Mouse (Mus musculus): ENCODE measurements at regions not wholly inside any gene's neighbourhood (a gene's known extent, or its start where the extent isn't known, plus 50 kb on each side); places are given as distances from the start of the nearest gene placed in this dataset.

DNA sequence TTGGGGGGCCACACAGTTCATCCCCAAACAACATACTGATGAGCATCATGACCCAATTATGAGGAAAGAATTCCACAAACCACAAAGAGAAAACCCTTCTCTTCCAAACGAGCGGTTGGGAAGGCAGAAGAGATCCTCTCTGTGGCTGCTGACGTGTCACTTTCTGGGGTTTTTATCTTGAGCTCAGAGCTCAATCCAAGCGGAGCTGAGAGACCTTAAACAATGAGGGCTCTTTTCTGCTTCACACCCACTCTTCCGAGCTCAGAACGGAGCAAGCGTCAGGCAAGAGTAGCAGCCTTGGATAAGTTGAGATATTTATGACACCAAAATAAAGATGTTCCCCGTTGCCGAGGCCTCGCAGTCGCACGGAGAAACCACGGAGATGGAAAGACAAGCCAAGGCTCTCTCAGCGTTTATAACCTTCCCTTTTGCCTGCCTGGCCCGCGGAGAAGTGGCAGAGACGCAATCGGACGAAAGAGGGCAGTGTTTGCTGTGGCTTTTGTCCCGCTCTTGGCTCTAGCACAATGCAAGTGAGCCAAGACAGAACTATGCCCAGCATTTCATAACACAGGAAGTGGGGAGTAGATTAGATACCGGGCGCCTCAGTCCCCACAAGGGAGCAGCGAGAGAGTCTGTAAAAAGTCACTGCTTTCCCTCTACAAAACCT lies 100.7 kb downstream of the Chic2 start:
- peak; percentile 26 to 69 for DNase-seq (ENCODE audit: low spot score in 2 of 2)

DNA sequence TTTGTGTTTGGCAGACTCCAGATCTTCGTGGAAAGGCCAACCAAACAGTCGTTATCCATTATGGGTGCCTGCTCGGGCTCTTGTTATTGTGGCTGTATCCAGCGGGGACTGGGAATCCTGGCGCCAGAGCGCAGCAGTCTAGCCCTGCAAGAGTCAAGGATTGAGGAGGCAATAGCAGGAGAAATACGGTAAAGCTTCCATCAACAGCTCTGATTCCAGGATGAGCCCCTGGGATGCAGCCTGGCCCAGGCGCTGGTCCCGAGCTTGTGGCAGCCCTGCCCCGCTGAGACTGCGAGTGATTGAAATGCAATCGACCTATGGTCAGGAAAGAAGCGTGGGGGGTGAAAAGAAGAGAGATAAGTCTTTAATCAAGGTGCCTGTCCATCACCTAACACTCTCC lies 103.1 kb downstream of the Chic2 start:
- no peak for DNase-seq (ENCODE audit: low spot score in 2 of 2)

DNA sequence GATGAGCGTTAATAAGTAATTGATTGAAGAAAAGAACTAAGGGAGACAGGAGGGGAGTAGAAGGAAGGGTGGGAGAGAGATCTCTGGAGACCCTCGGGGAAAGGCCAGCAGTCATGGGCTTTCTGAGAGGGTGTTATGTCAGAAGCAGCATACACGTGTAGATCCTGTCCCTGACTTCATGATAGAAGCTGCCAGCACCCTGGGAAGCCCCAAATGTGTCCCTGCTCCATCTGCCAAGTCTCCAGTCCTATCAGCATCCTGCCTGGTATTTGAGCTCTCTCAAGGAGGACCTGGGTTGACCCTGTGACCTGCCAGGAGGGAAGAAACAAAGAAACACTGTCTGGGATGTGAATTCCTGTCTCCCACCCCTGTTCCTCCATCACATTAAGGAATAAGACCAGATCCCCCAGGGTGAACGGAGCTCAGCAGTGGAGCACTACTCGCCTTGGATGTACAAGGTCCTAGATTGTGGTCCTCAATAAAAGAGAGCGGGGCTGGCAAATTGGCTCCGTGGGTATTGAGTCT lies 107.1 kb downstream of the Chic2 start:
- no peak for DNase-seq (ENCODE audit: low spot score in 2 of 2)

DNA sequence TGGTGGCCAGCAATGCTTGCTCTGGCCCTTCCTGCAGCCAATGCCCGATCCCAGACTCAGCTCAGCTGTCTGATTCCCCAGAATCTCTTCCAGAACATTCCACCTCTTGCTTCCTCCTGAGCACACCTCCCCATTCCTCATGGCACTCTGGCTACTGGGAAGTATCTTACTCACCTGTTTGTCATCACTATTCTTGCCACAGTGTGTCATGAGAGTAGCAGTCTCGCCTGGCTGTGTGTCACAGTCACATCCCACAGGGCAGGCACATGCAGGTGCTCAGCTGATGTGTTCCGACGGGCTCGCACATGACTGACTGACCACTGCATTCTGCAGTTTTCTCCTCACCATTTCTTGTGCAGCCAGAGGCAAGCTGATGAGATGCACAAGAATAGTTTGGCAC lies 108.5 kb downstream of the Chic2 start:
- DNase-seq (ENCODE audit: low spot score in 2 of 2), result no peak

DNA sequence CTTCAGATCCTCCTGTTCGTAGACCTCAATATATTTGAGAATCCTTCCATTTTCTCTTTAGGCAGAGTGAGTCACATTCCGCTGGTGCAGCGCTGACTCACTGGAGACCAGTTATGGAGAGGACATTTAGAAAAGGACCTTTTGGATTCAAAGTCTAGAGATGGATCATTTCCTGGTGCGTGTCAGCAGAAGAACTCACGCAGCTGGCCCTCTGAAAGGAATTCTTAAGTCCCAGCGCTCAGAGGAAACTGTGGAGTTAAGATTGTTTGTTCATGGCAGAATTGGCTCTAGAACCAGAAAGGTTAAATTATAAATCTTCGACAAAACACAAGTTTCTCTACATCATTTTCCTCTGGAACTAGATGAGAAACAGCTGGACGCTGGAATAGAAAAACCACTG lies 108.9 kb downstream of the Chic2 start:
- DNase-seq (ENCODE audit: low spot score in 2 of 2), result no peak

DNA sequence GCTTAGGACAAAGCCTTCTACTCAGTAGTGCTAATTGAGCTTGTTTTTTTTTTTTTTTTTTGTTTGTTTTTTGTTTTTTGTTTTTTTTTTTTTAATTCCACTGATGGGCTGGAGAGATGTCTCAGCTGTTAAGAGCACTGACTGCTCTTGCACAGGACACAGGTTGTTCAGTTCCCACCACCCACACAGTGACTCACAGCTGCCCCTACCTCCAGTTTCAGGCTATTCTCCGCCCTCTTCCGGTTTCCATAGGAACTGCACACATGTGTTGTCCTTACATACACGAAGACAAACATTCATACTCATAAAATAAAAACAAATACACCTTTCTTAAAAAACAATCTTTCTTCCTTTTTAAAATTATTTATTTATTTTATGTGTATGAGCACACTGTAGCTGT lies 111.3 kb downstream of the Chic2 start:
- DNase-seq (ENCODE audit: low spot score in 2 of 2), result no peak

DNA sequence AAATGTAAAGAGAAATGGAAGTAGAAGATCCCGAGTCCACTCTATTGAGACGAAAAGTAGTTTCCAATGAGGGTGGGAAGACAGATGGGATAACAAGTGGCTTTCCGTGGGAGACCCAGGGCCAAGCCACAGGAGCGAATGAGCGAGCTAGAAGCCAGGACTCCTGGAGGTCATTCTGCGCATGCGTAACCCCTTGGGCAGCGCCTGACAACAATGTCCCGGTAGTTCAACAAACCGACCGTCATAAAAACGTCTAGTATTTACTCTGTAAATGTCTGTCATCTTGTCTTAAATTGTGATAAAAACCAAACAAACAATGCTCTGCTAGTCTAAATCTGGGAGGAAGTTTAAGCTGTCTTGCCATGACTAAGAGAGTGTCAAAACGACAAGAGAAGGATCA lies 112.4 kb downstream of the Chic2 start:
- no peak for DNase-seq (ENCODE audit: low spot score in 2 of 2)

DNA sequence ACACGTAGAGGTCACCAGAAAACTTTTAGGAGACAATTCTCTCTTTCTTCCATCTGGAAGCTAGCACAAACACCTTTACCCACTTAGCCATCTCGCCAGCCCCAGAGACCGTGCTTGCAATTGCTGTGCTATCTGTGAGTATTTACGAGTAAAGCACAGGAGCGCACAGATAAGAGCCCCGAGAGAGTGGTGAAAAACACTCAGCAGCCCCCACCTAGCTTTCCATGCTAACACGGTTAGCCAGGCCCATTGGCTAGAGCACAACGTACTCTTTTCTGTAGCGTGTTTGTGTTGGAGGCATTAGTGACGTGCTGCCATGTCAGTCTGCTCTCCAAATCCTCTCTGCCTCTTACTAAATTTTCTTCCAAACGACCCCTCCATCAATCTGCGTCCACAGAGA lies 112.8 kb downstream of the Chic2 start:
- no peak for DNase-seq (ENCODE audit: low spot score in 2 of 2)

DNA sequence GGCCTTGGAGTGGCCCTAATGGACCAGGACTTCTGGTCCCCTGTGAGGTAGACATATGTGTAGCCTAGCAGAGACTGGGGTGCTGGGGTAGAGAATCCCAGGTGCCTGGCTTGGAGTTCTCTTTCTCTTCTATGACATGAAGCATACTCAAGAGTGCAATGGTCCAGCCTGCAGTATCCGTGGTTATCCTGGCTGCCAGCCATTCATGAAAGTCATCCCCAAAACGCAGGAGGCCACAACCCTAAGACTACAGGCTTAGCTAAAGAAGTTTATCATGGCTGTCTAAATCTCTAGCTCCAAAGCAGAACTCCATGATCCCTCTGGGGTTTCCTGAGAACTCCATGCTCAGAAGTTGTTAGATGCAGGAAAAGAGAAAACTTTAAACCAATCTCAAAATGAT lies 117.0 kb downstream of the Chic2 start:
- DNase-seq (ENCODE audit: low spot score in 2 of 2), result no peak

DNA sequence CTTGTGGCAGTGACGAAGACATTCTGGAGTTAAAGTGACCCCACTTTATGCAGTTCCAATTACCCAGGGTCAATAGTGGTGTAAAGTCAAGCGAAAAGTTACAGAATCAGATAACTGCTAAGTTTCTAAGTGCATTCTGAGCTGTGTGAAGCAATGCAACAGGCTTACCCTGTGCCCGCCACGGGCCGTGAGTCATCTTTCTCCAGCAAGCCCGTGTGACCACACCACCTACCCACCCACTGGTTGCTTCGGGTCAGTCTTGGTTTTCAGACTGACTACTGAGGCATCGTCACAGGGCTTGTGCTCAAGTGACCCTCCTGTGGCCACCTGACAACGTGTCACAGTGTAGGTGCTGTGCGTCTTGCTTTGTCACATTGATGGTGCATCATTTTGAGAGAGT lies 118.8 kb downstream of the Chic2 start:
- DNase-seq (ENCODE audit: low spot score in 2 of 2), result no peak

DNA sequence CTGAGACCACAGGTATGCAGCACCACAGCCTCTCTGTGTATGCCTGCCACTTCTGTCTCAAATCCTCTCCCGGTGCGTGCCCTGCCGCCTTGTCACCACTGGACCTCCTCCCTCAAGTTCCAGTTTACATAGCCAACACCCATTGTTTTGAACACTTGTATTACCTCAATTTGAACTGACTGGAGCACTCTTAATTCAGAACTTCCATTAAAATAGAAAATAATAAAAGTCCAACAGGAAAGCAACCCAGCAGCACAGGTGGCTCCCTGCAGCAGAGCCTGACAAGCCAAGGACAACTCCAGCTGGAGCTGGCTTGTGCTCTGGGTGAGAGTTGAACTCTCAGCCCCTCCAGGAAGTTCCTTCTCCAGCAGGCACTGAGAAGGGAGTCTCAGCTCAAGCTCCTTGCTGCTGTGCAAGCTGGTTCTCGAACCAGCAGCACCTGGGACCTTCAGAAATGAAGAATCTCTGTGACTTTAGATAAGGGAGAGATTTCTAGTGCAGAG lies 120.5 kb downstream of the Chic2 start:
- no peak for DNase-seq (ENCODE audit: low spot score in 2 of 2)

DNA sequence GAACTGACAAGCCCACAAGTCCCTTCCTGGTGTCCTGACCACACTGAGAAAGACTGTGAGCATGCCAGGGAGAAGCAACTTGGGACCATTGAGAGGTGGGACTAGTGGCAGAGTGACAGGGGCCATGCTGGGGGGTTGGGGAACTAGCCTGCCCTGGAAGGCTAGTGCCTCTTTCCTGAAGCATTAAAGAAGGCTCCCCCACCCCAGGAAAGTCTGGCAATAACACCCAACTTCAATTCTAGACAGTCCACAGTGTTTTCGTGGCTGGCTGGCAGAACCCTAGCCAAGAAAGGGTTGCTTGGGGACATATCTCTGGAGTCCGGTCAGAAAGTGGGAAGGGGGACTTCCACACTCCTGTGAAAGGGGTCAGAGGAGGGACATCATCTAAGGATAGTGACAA lies 121.2 kb downstream of the Chic2 start:
- no peak for DNase-seq (ENCODE audit: low spot score in 2 of 2)

DNA sequence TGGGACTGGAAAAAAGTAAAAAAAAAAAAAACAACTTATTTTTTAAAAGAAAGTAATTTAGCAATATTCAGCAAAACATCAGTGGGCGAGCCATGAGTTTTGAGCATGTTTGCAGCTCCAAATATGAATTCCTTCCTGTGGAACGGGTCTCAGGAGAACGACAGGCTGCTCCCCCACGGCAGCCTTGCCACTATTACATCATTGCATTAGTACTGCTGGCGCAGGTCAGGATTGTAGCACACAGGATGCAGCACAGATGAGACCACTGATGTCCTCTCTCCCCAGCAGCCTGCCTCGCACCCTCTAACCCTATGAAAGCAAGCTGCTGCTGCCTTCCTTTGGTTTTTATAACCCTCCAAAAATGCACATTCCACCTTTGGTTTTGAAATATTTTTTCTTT lies 121.7 kb downstream of the Chic2 start:
- DNase-seq (ENCODE audit: low spot score in 2 of 2), result no peak

DNA sequence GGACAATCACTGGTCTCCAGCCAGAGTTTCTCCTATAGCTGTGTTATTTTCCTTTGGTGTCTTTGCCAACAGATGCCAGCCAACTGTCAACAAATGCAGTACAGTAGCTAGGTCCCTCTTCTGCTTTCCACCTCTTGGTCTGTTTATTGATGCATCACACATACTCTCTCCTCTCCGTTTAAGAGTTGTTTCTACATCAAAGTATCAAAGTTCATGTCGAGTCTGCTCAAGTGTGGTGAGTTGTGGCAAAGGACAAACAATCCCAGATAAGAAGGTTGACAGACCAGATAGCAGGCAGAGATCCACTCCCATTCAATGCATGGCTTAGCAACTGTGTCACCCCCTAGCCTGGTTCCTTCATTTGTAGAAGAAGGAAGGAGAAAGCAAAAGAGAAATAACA lies 123.6 kb downstream of the Chic2 start:
- no peak for DNase-seq (ENCODE audit: low spot score in 2 of 2)

DNA sequence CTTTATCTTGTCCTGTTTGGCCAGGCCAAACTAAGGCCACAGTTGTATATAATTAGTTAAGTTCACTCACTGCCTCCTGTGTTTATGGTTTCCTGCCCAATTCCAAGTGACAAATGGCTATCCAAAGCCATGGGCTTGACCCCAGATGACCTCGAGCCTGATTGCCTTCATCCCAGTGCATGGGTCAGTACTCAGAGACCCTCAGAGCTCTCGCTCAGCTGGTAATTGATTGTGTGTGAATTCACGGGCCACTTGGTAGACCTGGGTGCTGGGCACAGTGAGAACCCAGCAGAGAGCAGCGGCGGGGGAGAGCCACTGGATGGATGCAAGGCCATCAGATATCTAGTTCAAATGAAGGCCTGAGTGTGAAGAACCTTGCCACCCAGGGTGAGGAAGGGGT lies 124.1 kb downstream of the Chic2 start:
- no peak for DNase-seq (ENCODE audit: low spot score in 2 of 2)

DNA sequence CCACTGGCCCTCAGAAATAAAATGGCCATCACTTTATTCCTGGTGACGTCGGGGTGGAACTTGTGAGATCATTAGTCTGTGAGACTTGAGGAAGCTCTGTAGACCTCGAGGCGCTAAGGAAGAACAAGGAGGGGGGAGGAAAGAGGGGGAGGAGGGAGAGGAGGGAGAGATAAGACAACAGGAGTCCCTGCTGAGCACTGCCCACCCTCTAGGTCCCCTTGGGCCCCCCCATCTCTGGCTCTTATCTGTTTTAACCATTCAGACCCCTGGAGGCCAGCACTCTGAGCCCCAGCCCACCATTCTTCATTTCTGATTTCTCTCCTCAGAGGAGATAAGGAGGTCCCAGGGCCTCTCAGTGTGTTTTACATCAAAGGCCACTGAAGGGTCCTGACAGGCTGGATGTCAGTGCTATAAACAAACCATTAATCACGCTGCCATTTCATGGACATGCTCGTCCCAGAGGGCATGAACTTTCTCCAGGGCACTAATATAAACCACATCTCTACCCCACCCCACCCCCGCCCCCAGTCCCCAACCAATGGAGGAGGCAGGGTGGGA lies 139.0 kb downstream of the Chic2 start:
- no peak for DNase-seq (ENCODE audit: low spot score in 2 of 2)

DNA sequence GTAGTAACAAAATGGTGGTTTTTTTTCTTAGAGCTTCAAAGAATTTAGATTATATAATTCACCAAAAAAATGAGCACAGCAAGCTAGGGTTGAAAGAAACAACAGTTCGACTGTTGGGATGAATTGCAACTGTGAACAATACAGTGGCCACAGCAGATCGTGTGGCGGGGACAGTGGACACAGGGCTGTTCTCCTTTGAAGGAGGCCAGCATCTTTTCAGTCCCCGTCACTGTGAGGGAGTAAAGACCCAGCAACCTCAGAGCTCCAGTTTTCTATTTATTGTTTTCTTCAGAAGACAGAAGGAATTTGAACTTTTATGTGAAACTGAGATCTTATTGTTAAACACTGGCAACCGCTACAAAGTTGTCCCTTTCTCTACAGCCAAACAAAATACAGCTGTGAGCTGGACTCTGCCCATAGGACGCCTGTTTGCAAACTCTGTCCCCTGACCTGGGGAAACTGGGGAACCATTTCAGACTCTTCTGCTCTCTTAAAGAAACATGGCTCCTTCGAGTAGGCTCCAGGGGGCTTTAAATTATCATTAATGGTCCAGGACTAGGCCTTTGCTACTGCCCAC lies 139.6 kb downstream of the Chic2 start:
- DNase-seq (ENCODE audit: low spot score in 2 of 2), result no peak

DNA sequence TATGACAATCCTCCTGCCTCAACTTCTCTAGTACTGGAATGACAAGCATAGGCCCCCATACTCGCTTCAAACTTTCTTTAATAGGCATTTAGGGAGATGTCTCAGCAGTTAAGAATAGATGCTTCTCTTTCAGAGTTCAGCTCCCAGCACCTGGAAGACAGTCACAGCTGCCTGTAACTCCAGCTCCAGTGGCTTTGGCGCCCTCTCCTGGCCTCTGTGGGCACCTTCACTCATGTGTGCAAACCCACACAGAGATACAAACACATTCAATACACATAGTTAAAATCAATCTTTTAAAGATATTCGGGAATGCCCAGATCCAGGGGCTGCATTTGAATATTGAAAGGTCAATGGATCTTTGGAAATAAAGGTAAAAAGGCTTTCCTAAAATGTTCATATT lies 140.2 kb downstream of the Chic2 start:
- no peak for DNase-seq (ENCODE audit: low spot score in 2 of 2)

DNA sequence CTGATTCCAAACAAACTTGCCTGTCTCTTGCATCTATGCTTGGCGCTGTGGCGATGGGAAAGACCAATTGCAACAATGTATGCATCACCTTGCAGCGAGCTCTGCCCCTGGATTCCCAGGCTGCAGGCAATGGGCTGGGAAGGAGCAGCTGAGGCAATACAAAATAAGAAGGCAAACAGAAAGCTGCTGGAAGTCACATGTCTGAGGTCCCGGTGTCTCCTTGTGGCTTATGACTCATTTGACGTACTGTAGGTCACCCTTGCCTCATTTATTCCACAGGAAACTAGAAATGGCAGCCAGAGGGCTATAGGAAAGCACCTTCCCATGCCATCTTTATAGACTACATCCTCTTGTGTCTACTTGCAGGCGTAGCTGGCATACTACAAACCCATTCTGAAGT lies 140.9 kb downstream of the Chic2 start:
- DNase-seq (ENCODE audit: low spot score in 2 of 2), result no peak

DNA sequence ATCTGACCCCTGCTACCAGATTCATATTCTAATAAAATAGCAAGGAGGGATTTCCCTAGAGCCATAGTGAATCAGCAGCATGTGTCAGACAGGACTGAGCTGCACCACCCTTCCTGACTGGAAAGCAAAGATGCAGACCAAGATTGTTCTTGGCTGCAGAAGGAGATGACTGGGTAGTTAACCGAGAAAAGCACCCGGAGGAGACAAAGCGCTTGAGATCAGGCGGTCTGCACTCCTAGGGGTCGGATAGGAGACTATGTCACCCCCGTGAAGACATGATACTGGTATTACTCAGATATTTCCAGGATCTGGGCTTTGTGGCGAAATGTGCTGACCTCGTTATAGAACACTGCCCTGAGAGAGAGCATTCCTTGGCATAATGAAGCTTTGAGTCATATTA lies 147.4 kb downstream of the Chic2 start:
- DNase-seq (ENCODE audit: low spot score in 2 of 2), result no peak

DNA sequence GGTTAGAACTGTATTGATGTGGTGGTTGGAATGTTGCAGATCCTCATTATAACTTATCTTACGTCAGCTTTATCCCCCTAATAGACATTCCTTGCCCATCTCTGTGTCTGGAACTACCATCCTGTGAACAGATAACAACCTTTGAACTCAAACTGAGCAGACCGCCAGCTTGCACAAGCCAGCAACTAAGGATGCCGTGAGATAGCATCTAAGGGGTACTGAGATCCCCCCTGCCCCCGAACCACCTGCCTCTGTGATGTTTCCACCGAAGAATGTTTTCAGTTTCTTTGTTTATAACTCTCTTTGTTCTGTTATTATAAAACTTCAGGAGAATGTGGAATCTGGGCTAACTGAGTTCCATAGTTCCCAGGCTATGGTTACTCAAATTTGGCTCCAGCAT lies 151.3 kb downstream of the Chic2 start:
- no peak for DNase-seq (ENCODE audit: low spot score in 2 of 2)

DNA sequence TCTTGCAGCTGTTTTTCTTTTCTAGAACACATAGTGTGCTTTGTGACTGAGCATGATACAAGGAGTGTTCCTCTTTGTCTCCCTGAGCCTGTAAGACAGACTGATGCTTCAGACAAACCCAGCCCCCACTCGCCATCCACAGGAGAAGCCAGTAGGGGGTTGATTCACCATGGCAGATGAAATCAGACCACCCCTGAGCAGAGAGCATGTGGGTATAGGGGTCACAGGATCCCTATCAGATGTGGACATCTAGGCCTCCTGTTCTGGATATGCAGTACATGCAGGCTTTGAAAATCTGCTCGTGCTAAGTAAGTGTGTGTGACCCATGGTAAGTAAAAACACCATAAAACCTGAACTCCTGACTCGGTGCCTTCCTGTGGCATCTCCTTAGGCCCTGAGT lies 153.0 kb downstream of the Chic2 start:
- DNase-seq (ENCODE audit: low spot score in 2 of 2), result no peak

DNA sequence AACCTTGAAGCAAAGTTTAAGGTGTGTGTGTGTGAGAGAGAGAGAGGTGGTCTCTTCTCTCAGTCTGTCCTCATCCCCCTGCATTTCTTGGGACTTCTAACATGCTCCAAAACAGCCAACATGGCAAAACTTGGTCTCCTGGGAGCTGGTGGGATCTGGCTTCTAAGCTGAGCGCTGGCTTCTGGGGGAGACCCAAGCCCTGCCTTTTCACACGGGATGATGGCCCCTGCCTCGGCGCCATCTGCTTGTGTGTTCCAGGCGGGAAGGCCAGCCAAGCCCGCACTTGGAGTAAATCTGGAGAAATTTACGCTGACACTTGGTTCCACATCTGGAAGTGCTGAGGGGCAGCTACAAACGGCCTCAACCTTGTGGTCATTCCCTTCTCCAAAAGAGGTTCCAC lies 155.6 kb downstream of the Chic2 start:
- DNase-seq (ENCODE audit: low spot score in 2 of 2), result no peak
